Mouse (Mus musculus) forebrain, embryonic 11.5 days (tissue): ENCODE data around the gene Det1. TPM values are rescaled to one million over a fixed set of nuclear protein-coding genes. Genes with fewer than 3 reads are reported as not detected.

ENCODE experiments used
- ATAC-seq: fragments of 200-750 bp; cut with Nextera tagmentation; replicated peaks from 2 replicates; pipeline ENCODE4 v1.8.0; 2017; ENCODE audit warnings: moderate TSS enrichment; ENCODE audit not compliant: low FRiP score
- DNase-seq: peaks from one replicate; pipeline ENCODE4 v3.0.0-alpha.2; 2017; ENCODE audit warnings: low spot score
- H3K27ac ChIP-seq: fragments of 300-500 bp; sonication (generic); 2 replicates; pipeline ENCODE4 v1.5.1; 2014; ENCODE audit warnings: low read depth, low read length
- H3K27me3 ChIP-seq: fragments of 300-500 bp; sonication (generic); 2 replicates; pipeline ENCODE4 v1.6.1; 2014; ENCODE audit warnings: mild to moderate bottlenecking, low read length, mixed read lengths; ENCODE audit not compliant: control insufficient read depth, insufficient read depth
- H3K36me3 ChIP-seq: fragments of 300-500 bp; sonication (generic); 2 replicates; pipeline ENCODE4 v1.6.1; 2014; ENCODE audit warnings: mild to moderate bottlenecking, low read length, moderate library complexity, mixed read lengths; ENCODE audit not compliant: control insufficient read depth, insufficient read depth
- H3K4me1 ChIP-seq: fragments of 300-500 bp; sonication (generic); replicated peaks from 2 replicates; pipeline ENCODE4 v1.6.1; 2014; ENCODE audit warnings: low read length, mixed read lengths; ENCODE audit not compliant: control insufficient read depth, insufficient read depth
- H3K4me2 ChIP-seq: fragments of 300-500 bp; sonication (generic); 2 replicates; pipeline ENCODE4 v1.6.1; 2014; ENCODE audit warnings: low read depth, mild to moderate bottlenecking, low read length, moderate library complexity, mixed read lengths; ENCODE audit not compliant: severe bottlenecking
- H3K4me3 ChIP-seq: fragments of 300-500 bp; sonication (generic); 2 replicates; pipeline ENCODE4 v1.5.1; 2014; ENCODE audit warnings: low read depth, low read length
- H3K9ac ChIP-seq: fragments of 300-500 bp; sonication (generic); 2 replicates; pipeline ENCODE4 v1.6.1; 2014; ENCODE audit warnings: low read length
- H3K9me3 ChIP-seq: fragments of 300-500 bp; sonication (generic); 2 replicates; pipeline ENCODE4 v1.6.1; 2016; ENCODE audit warnings: low read length, mixed read lengths; ENCODE audit not compliant: control insufficient read depth
- WGBS: fragments of 180-500 bp; shearing (Covaris S2); extraction: QIAGEN DNeasy Blood & Tissue Kit; methylation state at CpG from one replicate; pipeline ENCODE4 v1.1.7; 2014; 5-methylcytosine and 5-hydroxymethylcytosine counted together
- polyA plus RNA-seq: library from polyadenylated mRNA; unstranded; fragments of >200 nt; fragmentation: Nextera tagmentation; extraction: Ambion mirVana; gene quantifications from 2 replicates; pipeline ENCODE4 v1.2.1, GENCODE M21; 2014

The Det1 gene
- polyA plus RNA-seq, 1 experiment from 2014 or later = 24.8 TPM

DNA sequence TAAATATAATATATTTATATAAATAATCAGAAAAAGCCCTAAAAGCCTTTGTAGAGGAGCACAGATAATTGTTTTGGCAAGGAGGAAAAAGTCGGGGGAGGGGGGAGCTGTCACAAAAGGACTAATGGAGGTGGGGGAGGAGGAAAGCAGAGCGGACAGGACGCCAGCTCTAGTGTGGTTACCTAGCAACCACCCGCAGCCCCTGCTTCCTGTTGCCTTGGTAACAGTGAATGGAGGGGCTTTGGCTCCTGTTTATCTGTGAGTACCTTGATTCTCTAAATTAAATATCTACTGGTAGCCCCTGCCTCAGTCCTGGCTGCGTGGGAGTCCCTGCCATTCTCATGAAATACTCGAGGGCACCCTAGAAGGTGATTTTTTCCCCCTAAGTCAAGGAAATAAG lies 37.1 kb upstream of the Det1 start:
- peak overlapping the region; percentile 48 for H3K4me3 ChIP-seq

DNA sequence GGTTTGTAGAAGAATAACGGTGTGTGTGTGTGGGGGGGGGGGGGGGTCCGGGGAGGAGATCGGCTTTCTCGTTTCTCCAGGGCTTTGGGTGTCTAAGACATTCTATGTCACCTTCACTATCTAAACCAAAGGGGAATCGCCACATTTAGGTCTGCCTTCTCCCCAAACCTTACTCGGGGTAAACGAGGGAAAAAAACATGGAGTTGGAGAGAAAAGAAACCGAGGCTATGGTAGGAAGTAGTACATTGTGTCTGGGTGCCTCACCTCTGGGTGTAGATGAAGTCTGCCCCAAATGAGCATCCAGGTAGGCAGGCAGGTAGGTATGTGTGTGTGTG lies 36.6 kb upstream of the Det1 start:
- Histone ChIP-seq H3K9me3 (no peaks in the 10 kb centered on the region), H3K4me2 (peak overlapping the region; percentile 57), H3K9ac (peak overlapping the region; percentile 69), H3K36me3 (no peaks in the 10 kb centered on the region; the same call in 1 of the 2 replicates), H3K4me3 (peak overlapping the region; percentile 48), H3K4me1 (peaks cover 37% of the 10 kb centered on the region), H3K27me3 (peaks cover 2% of the 10 kb centered on the region; the same call in 1 of the 2 replicates), H3K27ac (peak overlapping the region; percentile 46; the same call in 1 of the 2 replicates)
- no peak for DNase-seq
- ATAC-seq = no peak
- WGBS = 4% methylated on average over 8 of the region's 8 CpGs

More for the DNA sequence above, 37.1 kb upstream of the Det1 start:
- ATAC-seq = peak; percentile 49
- Histone ChIP-seq H3K9me3 (no peaks in the 10 kb centered on the region), H3K27me3 (peaks cover 2% of the 10 kb centered on the region; the same call in 1 of the 2 replicates), H3K4me2 (peak overlapping the region; percentile 42), H3K36me3 (no peaks in the 10 kb centered on the region; the same call in 1 of the 2 replicates), H3K4me1 (peaks cover 37% of the 10 kb centered on the region), H3K27ac (peak overlapping the region; percentile 55; the same call in 1 of the 2 replicates), H3K9ac (peak overlapping the region; percentile 20; the same call in 1 of the 2 replicates)
- 6% methylated on average over 6 of the region's 6 CpGs for WGBS
- peak; percentile 81 for DNase-seq

DNA sequence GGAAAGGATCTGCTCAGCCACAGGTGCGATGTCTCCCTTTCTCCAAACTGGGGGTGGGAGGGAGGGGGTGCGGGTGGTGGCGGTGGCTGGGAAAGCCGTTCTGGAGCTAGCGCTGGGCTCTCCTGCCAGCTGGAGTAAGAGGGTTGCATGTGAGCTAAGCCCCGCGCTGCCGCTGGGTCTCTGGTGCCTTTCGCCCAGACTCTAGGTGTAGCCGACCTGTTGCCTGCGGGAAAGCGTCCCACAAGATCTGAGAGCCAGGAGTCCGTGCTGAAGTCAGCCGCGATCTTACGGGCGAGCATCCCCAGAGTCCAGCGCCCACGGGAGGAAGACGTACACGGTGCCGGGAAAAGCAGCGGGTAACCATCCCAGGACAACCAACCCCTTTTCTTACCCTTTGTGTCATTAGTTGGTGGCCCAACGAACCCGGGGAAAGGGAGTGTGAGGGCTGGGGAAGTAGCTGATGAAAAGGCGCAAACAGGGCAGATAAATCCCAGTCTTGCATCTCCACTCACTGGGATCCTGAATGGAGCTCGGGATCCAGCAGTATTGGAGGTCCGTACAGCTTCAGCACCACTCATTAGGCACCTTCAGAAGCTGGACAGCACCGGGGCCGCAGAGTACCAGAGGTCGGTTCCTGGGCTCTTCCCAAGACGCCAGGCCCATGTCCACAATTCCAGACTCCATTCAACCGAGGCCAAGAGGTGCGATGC lies 36.1 kb upstream of the Det1 start:
- ATAC-seq = no peak
- no peaks in the 10 kb centered on the region for H3K9me3 ChIP-seq
- H3K4me2 ChIP-seq = peak overlapping the region; percentile 57
- peak; percentile 72 for DNase-seq
- 2% methylated on average over 34 of the region's 34 CpGs for WGBS
- H3K36me3 ChIP-seq = no peaks in the 10 kb centered on the region; the same call in 1 of the 2 replicates
- peak overlapping the region; percentile 69 for H3K9ac ChIP-seq
- H3K4me3 ChIP-seq = peak overlapping the region; percentile 48
- peaks cover 37% of the 10 kb centered on the region for H3K4me1 ChIP-seq
- H3K27me3 ChIP-seq = peaks cover 2% of the 10 kb centered on the region; the same call in 1 of the 2 replicates
- peak overlapping the region; percentile 46; the same call in 1 of the 2 replicates for H3K27ac ChIP-seq

DNA sequence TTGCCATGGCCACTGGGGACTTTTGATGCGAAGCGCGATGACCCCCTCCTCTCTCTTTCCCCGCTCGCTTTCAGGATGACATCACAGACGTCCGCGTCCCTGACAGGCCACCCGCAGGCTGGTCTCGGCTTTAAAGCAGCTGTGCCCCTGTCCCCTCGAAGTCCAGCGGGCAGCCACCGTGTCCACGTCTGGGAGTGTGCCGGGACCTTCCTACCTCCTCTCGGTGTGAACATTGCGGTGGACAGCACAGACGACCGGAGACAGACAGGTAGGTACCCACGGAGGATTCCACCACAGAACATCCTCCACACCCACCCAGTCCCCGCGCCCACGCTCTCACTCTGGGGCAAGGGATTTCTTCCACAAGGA lies 35.4 kb upstream of the Det1 start:
- 2% methylated on average over 23 of the region's 23 CpGs for WGBS
- peaks cover 29% of the 10 kb centered on the region for H3K4me1 ChIP-seq
- peaks cover 2% of the 10 kb centered on the region; the same call in 1 of the 2 replicates for H3K27me3 ChIP-seq
- H3K9ac ChIP-seq = peak overlapping the region; percentile 69
- DNase-seq (peak; percentile 87), ATAC-seq (peak; percentile 72)
- H3K4me2 ChIP-seq = peak overlapping the region; percentile 57
- no peak overlapping the region; the same call in 1 of the 2 replicates for H3K27ac ChIP-seq
- H3K36me3 ChIP-seq = no peaks in the 10 kb centered on the region; the same call in 1 of the 2 replicates
- H3K9me3 ChIP-seq = no peaks in the 10 kb centered on the region
- H3K4me3 ChIP-seq = peak overlapping the region; percentile 48

DNA sequence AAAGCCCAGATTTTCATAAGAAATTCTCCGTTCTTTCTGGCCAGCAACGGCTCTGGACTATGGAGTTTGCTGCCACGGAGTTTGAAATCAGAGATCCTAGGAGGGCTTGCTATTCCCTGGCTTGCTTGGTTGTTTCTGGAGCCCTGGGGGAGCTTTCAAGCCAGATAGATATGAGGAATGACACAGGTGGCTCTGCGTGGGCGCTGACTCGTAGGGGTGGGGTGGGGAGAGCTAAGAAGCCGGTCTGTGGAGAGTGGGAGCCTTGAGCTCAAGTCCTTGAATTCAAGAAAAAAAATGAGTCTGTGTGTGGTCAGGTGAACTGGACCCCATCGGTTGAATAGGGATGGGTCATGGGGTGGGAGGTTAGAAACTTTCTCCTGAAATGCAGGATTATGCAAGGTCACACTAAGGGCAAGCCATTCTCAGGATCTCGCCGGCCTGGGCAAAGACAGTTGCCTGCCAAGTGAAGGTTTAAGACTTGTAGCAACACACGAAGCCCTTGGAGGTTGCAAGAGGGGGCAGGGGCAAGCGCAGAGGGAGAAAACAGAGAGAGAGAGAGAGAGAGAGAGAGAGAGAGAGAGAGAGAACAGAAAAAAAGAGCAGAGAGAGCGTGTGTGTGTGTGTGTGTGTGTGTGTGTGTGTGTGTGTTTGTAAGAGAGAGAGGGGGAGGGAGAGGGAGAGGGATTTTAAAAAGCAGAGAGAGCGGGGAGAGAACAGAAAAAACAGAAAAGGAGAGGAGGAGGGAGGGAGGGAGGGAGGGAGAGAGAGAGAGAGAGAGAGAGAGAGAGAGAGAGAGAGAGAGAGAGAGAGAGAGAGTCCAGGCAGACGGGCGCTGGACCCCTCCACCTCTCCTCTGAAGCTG lies 34.8 kb upstream of the Det1 start:
- ATAC-seq (peak; percentile 9; the same call in 1 of the 2 replicates), DNase-seq (peak; percentile 61)
- Histone ChIP-seq H3K27me3 (peaks cover 2% of the 10 kb centered on the region; the same call in 1 of the 2 replicates), H3K4me3 (peak overlapping the region; percentile 48), H3K4me1 (peaks cover 24% of the 10 kb centered on the region), H3K9ac (peak overlapping the region; percentile 69), H3K36me3 (no peaks in the 10 kb centered on the region; the same call in 1 of the 2 replicates), H3K9me3 (no peaks in the 10 kb centered on the region), H3K27ac (no peak overlapping the region), H3K4me2 (peak overlapping the region; percentile 57)
- WGBS = 8% methylated on average over 13 of the region's 16 CpGs

DNA sequence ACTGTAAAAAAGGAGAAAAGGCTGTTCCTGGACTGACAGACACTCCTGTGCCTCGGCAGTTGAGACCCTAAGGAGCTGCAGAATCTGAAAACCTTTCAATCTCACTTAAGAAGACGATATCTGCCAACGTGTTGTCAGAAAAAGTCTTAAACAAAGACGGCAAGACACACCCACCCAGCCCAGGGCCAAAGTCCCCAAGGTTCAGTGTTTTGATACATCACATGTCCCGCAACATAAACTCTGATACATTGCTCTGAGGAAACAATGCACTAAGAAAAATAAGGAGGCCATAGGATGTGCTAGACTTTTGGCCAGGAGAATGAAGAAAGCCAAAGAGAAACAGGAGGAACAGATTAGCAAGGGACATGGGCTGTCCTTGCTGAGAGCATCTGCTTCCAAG lies 25.8 kb upstream of the Det1 start:
- H3K4me3 ChIP-seq = no peak overlapping the region
- H3K27ac ChIP-seq = no peak overlapping the region
- no peaks in the 10 kb centered on the region for H3K36me3 ChIP-seq
- DNase-seq (no peak), ATAC-seq (no peak)
- no peaks in the 10 kb centered on the region for H3K9me3 ChIP-seq
- no peak overlapping the region for H3K9ac ChIP-seq
- H3K4me1 ChIP-seq = no peaks in the 10 kb centered on the region
- no peaks in the 10 kb centered on the region for H3K27me3 ChIP-seq
- 87% methylated on average over 5 of the region's 5 CpGs for WGBS
- H3K4me2 ChIP-seq = no peak overlapping the region

DNA sequence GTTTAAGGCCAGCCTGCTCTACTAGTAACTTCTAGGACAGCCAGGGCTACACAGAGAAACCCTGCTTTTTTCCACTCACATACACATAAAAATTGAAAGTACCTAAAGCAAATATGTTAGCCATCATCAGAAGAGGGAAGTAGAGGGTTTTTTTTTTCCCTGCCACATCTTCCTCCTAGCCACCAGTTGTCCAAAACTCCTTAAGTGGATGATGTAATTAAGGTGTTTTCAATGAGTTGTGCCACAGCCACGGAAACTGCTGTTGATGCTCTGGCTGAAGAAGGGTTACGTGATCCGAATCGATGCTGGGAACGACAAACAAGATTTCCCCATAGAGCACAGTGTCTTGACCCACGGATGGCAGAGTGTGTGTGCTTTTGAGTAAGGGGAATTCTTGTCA lies 25.3 kb upstream of the Det1 start:
- Histone ChIP-seq H3K4me3 (no peak overlapping the region), H3K27ac (no peak overlapping the region), H3K9me3 (no peaks in the 10 kb centered on the region), H3K4me1 (no peaks in the 10 kb centered on the region), H3K36me3 (no peaks in the 10 kb centered on the region), H3K9ac (no peak overlapping the region), H3K4me2 (no peak overlapping the region), H3K27me3 (no peaks in the 10 kb centered on the region)
- 82% methylated on average over 6 of the region's 6 CpGs for WGBS
- ATAC-seq = no peak
- no peak for DNase-seq

DNA sequence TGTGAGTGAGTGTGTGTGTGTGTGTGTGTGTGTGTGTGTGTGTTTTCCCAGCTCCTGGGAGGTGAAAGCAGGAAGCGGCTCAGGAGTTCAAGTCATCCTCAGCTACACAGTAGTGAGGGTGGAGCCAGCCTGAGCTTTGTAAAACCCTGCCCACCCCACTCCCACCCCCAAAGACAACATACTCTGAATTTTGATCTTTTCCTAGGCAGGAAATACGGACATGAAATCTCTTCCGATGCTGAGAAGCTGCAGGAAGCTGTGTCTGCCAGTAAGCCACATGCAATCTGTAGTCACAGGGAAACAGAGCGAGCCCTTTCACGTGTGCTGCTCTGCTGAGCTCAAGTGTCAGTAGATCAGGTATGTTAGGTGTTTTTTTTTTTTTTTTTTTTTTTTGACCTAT lies 21.7 kb upstream of the Det1 start:
- H3K4me2 ChIP-seq = no peak overlapping the region
- no peaks in the 10 kb centered on the region for H3K27me3 ChIP-seq
- H3K9ac ChIP-seq = no peak overlapping the region
- no peak for DNase-seq
- no peak overlapping the region for H3K27ac ChIP-seq
- no peak for ATAC-seq
- H3K4me3 ChIP-seq = no peak overlapping the region
- WGBS = 83% methylated on average over 5 of the region's 5 CpGs
- H3K4me1 ChIP-seq = no peaks in the 10 kb centered on the region
- H3K36me3 ChIP-seq = no peaks in the 10 kb centered on the region
- H3K9me3 ChIP-seq = no peaks in the 10 kb centered on the region
